Mouse (Mus musculus): ENCODE results near the gene Gm21974.

- peak; percentile 37; the same call in 1 of the 2 replicates for TF ChIP-seq POLR2A (IDR thresholded peaks at IDR 0.05; ENCODE audit: borderline replicate concordance, extremely low read depth, low read depth, low read length)
- no peak for TF ChIP-seq CTCF (IDR thresholded peaks at IDR 0.05; ENCODE audit: insufficient read depth, low read length)
Measured at GRCm38 (mm10) chr7:127925252-127925651, 30.0 kb upstream of the Gm21974 start.
